Mouse (Mus musculus) myocyte (in vitro differentiated cells): ENCODE results near the gene Asphd1.

Source experiments
- CEBPB ChIP-seq: IDR thresholded peaks from 2 replicates; pipeline ENCODE4 v1.6.1; 2011; ENCODE audit warnings: mild to moderate bottlenecking, moderate library complexity; ENCODE audit not compliant: poor library complexity, insufficient read depth, severe bottlenecking
- MYOD1 ChIP-seq, 3 experiments: IDR thresholded peaks; one replicate each; pipeline ENCODE4 v1.6.1; 2011; ENCODE audit warnings: control low read depth in 2 of 3, low read depth in 2 of 3, mild to moderate bottlenecking in 2 of 3, moderate library complexity in 1 of 3; ENCODE audit not compliant: insufficient read length in 2 of 3, control insufficient read depth in 1 of 3
- MYOG ChIP-seq, 3 experiments: IDR thresholded peaks; one replicate each; pipeline ENCODE4 v1.6.1; 2011; ENCODE audit warnings: control low read depth in 2 of 3, low read depth in 2 of 3, mild to moderate bottlenecking in 2 of 3; ENCODE audit not compliant: insufficient read length in 2 of 3, control insufficient read depth in 1 of 3, insufficient read depth in 1 of 3
- POLR2A ChIP-seq: IDR thresholded peaks from one replicate; pipeline ENCODE4 v1.6.1; 2011; ENCODE audit warnings: low read depth, mild to moderate bottlenecking, control low read depth, moderate library complexity; ENCODE audit not compliant: insufficient read length
- POLR2AphosphoS2 ChIP-seq: IDR thresholded peaks from one replicate; pipeline ENCODE4 v1.6.1; 2011; ENCODE audit warnings: low read depth, control low read depth; ENCODE audit not compliant: insufficient read length
- REST ChIP-seq: IDR thresholded peaks from one replicate; pipeline ENCODE4 v1.6.1; 2011; ENCODE audit warnings: mild to moderate bottlenecking, control low read depth, moderate library complexity; ENCODE audit not compliant: insufficient read depth, insufficient read length
- SRF ChIP-seq: IDR thresholded peaks from one replicate; pipeline ENCODE4 v1.6.1; 2011; ENCODE audit warnings: low read depth; ENCODE audit not compliant: control insufficient read depth, insufficient read length

- no peak for TF ChIP-seq MYOG (IDR thresholded peaks at IDR 0.05; ENCODE audit: control insufficient read depth in 1 of 3, insufficient read depth in 1 of 3, insufficient read length in 2 of 3, low read depth in 2 of 3)
- no peak for TF ChIP-seq POLR2A
- TF ChIP-seq REST = no peak
- TF ChIP-seq POLR2AphosphoS2 = no peak
- TF ChIP-seq SRF = no peak
- TF ChIP-seq MYOD1 (IDR thresholded peaks at IDR 0.05; ENCODE audit: control insufficient read depth in 1 of 3, insufficient read length in 2 of 3, low read depth in 2 of 3) = peak in 1 of 3 experiments; percentile 26
- no peak for TF ChIP-seq CEBPB
Observed at GRCm38 (mm10) chr7:126897390-126898101, 51.8 kb downstream of the Asphd1 start.
